Mouse (Mus musculus) kidney, postnatal 0 days (tissue): ENCODE measurements around the gene Rev1. TPM values are rescaled to one million over a fixed set of nuclear protein-coding genes. Genes with fewer than 3 reads are reported as not detected.

Source experiments
- ATAC-seq: fragments of 200-750 bp; cut with Nextera tagmentation; replicated peaks from 2 replicates; pipeline ENCODE4 v1.8.0; 2017; ENCODE audit warnings: low read depth, moderate number of reproducible peaks, moderate TSS enrichment, moderate library complexity; ENCODE audit not compliant: low FRiP score
- DNase-seq: peaks from one replicate; pipeline ENCODE4 v3.0.0-alpha.2; 2016; ENCODE audit warnings: low spot score
- H3K27ac ChIP-seq: fragments of 300-500 bp; sonication (generic); 2 replicates; pipeline ENCODE4 v1.5.1; 2014; ENCODE audit warnings: mild to moderate bottlenecking
- H3K27me3 ChIP-seq: fragments of 300-500 bp; sonication (generic); 2 replicates; pipeline ENCODE4 v1.6.1; 2014; ENCODE audit warnings: low read length, mixed read lengths; ENCODE audit not compliant: insufficient read depth
- H3K36me3 ChIP-seq: fragments of 300-500 bp; sonication (generic); 2 replicates; pipeline ENCODE4 v1.6.1; 2014; ENCODE audit warnings: low read length, mixed read lengths; ENCODE audit not compliant: insufficient read depth
- H3K4me1 ChIP-seq: fragments of 300-500 bp; sonication (generic); replicated peaks from 2 replicates; pipeline ENCODE4 v1.6.1; 2014; ENCODE audit warnings: antibody characterized with exemption, low read length, mixed read lengths; ENCODE audit not compliant: insufficient read depth
- H3K4me2 ChIP-seq: fragments of 300-500 bp; sonication (generic); 2 replicates; pipeline ENCODE4 v1.6.1; 2014; ENCODE audit warnings: mild to moderate bottlenecking, low read length, moderate library complexity, mixed read lengths
- H3K4me3 ChIP-seq: fragments of 300-500 bp; sonication (generic); replicated peaks from 2 replicates; pipeline ENCODE4 v1.5.1; 2014; ENCODE audit warnings: low read depth, low read length
- H3K9ac ChIP-seq: fragments of 300-500 bp; sonication (generic); 2 replicates; pipeline ENCODE4 v1.6.1; 2014; ENCODE audit warnings: low read depth, low read length
- H3K9me3 ChIP-seq: fragments of 300-500 bp; sonication (generic); replicated peaks from 2 replicates; pipeline ENCODE4 v1.6.1; 2016; ENCODE audit warnings: low read length, inconsistent platforms, mixed read lengths
- CTCF ChIP-seq: IDR thresholded peaks from 2 replicates; pipeline ENCODE4 v1.5.1; 2016; ENCODE audit warnings: antibody characterized with exemption, low read depth, mild to moderate bottlenecking, moderate library complexity
- WGBS: fragments of 180-500 bp; shearing (Covaris S2); extraction: QIAGEN DNeasy Blood & Tissue Kit; methylation state at CpG from one replicate; pipeline ENCODE4 v1.1.7; 2014; 5-methylcytosine and 5-hydroxymethylcytosine counted together
- polyA plus RNA-seq: library from polyadenylated mRNA; unstranded; fragments of >200 nt; fragmentation: Nextera tagmentation; extraction: Ambion mirVana; gene quantifications from 2 replicates; pipeline ENCODE4 v1.2.1, GENCODE M21; 2015

Rev1 gene
- polyA plus RNA-seq, 1 experiment from 2014 or later = 12.5 TPM

- no peaks in the 10 kb centered on the region for H3K4me1 ChIP-seq
- peaks cover 9% of the 10 kb centered on the region; the same call in 1 of the 2 replicates for H3K36me3 ChIP-seq
- no peak overlapping the region for H3K27ac ChIP-seq
- no peak for DNase-seq
- H3K4me3 ChIP-seq = no peak overlapping the region
- H3K4me2 ChIP-seq = no peak overlapping the region
- TF ChIP-seq CTCF = no peak
- H3K9me3 ChIP-seq = no peaks in the 10 kb centered on the region
- no peak for ATAC-seq
- WGBS = 95% methylated on average over 2 of the region's 2 CpGs
- H3K27me3 ChIP-seq = no peaks in the 10 kb centered on the region
- H3K9ac ChIP-seq = no peak overlapping the region
Measured at GRCm38 (mm10) chr1:38014551-38015203, 114.9 kb downstream of the Rev1 start.

GRCm38 (mm10) chr1:38012509-38012908, 117.1 kb downstream of the Rev1 start:
- no peak overlapping the region for H3K27ac ChIP-seq
- no peak for DNase-seq
- no peaks in the 10 kb centered on the region for H3K9me3 ChIP-seq
- no peak overlapping the region for H3K9ac ChIP-seq
- no peak overlapping the region for H3K4me3 ChIP-seq
- no peaks in the 10 kb centered on the region for H3K4me1 ChIP-seq
- no peaks in the 10 kb centered on the region for H3K27me3 ChIP-seq
- no peak for TF ChIP-seq CTCF
- H3K36me3 ChIP-seq = no peaks in the 10 kb centered on the region
- no peak overlapping the region for H3K4me2 ChIP-seq
- ATAC-seq = no peak

- DNase-seq = no peak
- Histone ChIP-seq H3K9ac (no peak overlapping the region), H3K27ac (no peak overlapping the region), H3K4me1 (no peaks in the 10 kb centered on the region), H3K4me3 (no peak overlapping the region), H3K27me3 (no peaks in the 10 kb centered on the region), H3K4me2 (no peak overlapping the region), H3K9me3 (no peaks in the 10 kb centered on the region), H3K36me3 (no peaks in the 10 kb centered on the region)
- ATAC-seq = no peak
- WGBS = 91% methylated on average over 3 of the region's 3 CpGs
- no peak for TF ChIP-seq CTCF
Measured at GRCm38 (mm10) chr1:38012104-38012503, 117.5 kb downstream of the Rev1 start.

- H3K36me3 ChIP-seq = no peaks in the 10 kb centered on the region
- ATAC-seq (no peak), DNase-seq (no peak)
- H3K4me2 ChIP-seq = no peak overlapping the region
- no peaks in the 10 kb centered on the region for H3K4me1 ChIP-seq
- 82% methylated on average over 6 of the region's 6 CpGs for WGBS
- H3K9ac ChIP-seq = no peak overlapping the region
- H3K27me3 ChIP-seq = no peaks in the 10 kb centered on the region
- no peaks in the 10 kb centered on the region for H3K9me3 ChIP-seq
- H3K27ac ChIP-seq = no peak overlapping the region
- no peak for TF ChIP-seq CTCF
- H3K4me3 ChIP-seq = no peak overlapping the region
Measured at GRCm38 (mm10) chr1:38011647-38012046, 118.0 kb downstream of the Rev1 start.

DNA sequence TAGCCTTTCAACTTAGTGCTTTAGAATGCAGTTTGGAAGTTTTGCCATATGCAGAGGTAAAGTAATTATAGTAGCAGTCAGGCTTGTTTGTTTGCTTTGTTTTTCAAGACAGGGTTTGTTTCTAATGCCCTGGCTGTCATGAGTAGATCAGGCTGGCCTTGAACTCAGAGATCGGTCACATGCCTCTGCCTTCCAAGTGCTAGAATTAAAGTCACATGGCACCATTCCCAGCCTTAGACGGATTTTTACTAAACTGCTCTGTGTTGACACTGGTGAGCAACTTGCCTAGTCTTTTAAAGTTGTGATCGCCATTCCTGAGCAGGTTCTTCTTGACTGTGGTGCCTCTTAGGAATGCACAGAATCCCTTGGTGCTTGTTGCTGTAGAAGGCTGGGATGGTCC, 122.9 kb downstream of the Rev1 start:
- DNase-seq (no peak), ATAC-seq (no peak)
- H3K27ac ChIP-seq = no peak overlapping the region
- no peak overlapping the region for H3K4me3 ChIP-seq
- no peaks in the 10 kb centered on the region for H3K9me3 ChIP-seq
- WGBS = 71% methylated on average over 3 of the region's 3 CpGs
- no peaks in the 10 kb centered on the region for H3K4me1 ChIP-seq
- H3K4me2 ChIP-seq = no peak overlapping the region
- no peaks in the 10 kb centered on the region for H3K27me3 ChIP-seq
- H3K36me3 ChIP-seq = no peaks in the 10 kb centered on the region
- TF ChIP-seq CTCF = no peak
- H3K9ac ChIP-seq = no peak overlapping the region

DNA sequence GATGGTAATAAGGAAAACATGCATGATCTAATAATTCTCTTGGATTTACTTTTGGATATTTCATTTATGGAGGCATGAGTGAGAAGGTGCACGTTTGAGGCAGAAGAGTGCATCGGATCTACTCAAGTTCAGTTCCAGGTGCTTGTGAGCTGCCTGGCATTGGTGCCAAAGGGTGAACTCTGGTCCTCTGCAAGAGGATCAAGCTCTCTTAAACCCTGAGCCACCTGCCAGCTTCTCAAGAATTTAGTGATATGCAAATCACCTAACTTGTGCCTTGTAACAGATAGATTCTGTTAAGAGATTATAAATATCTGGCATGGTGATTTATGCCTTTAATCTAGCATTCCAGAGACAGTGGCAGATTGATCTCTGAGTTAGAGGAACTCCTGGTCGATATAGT, 126.6 kb downstream of the Rev1 start:
- WGBS = 77% methylated on average over 3 of the region's 3 CpGs
- Histone ChIP-seq H3K36me3 (no peaks in the 10 kb centered on the region), H3K27me3 (no peaks in the 10 kb centered on the region), H3K4me2 (no peak overlapping the region), H3K9me3 (no peaks in the 10 kb centered on the region), H3K27ac (no peak overlapping the region), H3K4me3 (no peak overlapping the region), H3K9ac (no peak overlapping the region), H3K4me1 (0 out of 2 replicates have a peak, but pooled peaks cover 9% of the 10 kb centered on the region)
- TF ChIP-seq CTCF = no peak
- ATAC-seq = no peak
- no peak for DNase-seq

Other genes with a start within 250 kb of the Rev1 start
- 25.4 and 26.5 TPM in 2 replicates for gene Mitd1, start 239.4 kb downstream of the Rev1 start, polyA plus RNA-seq
- 295 and 316 TPM in 2 replicates for gene Mrpl30, start 239.3 kb downstream of the Rev1 start, polyA plus RNA-seq
- gene Lyg2, start 213.3 kb downstream of the Rev1 start, polyA plus RNA-seq = not detected in 2 replicates
- not detected in 2 replicates for gene Lyg1, start 172.0 kb downstream of the Rev1 start, polyA plus RNA-seq
- gene Txndc9, start 131.9 kb downstream of the Rev1 start, polyA plus RNA-seq = 135 and 140 TPM in 2 replicates
- 21.8 and 22.3 TPM in 2 replicates for gene Eif5b, start 131.8 kb downstream of the Rev1 start, polyA plus RNA-seq